Mouse (Mus musculus) hindbrain, embryonic 14.5 days (tissue): ENCODE measurements around the gene Gm8127. TPM values are rescaled to one million over a fixed set of nuclear protein-coding genes. Genes with fewer than 3 reads are reported as not detected.
"Not testable (repeated sequence)": the region's sequence is repeated elsewhere in the genome, so short reads cannot be mapped to it uniquely, and the experiment has no call there.

Experiments used
- ATAC-seq: fragments of 200-750 bp; cut with Nextera tagmentation; 2 replicates; pipeline ENCODE4 v1.8.0; 2017; ENCODE audit warnings: moderate number of reproducible peaks, mild to moderate bottlenecking, moderate TSS enrichment, moderate library complexity; ENCODE audit not compliant: low FRiP score
- DNase-seq: peaks from one replicate; pipeline ENCODE4 v3.0.0-alpha.2; 2015; ENCODE audit warnings: low spot score
- H3K27ac ChIP-seq: fragments of 300-500 bp; sonication (generic); 2 replicates; pipeline ENCODE4 v1.5.1; 2014; ENCODE audit warnings: mild to moderate bottlenecking, moderate library complexity
- H3K27me3 ChIP-seq: fragments of 300-500 bp; sonication (generic); 2 replicates; pipeline ENCODE4 v1.6.1; 2014; ENCODE audit warnings: mild to moderate bottlenecking, low read length, mixed read lengths; ENCODE audit not compliant: control insufficient read depth, insufficient read depth
- H3K36me3 ChIP-seq: fragments of 300-500 bp; sonication (generic); replicated peaks from 2 replicates; pipeline ENCODE4 v1.6.1; 2014; ENCODE audit not compliant: control insufficient read depth, insufficient read depth
- H3K4me1 ChIP-seq: fragments of 300-500 bp; sonication (generic); replicated peaks from 2 replicates; pipeline ENCODE4 v1.6.1; 2014; ENCODE audit warnings: antibody characterized with exemption, low read length, mixed read lengths; ENCODE audit not compliant: control insufficient read depth, insufficient read depth
- H3K4me2 ChIP-seq: fragments of 300-500 bp; sonication (generic); replicated peaks from 2 replicates; pipeline ENCODE4 v1.6.1; 2014; ENCODE audit warnings: mild to moderate bottlenecking, moderate library complexity
- H3K4me3 ChIP-seq: fragments of 300-500 bp; sonication (generic); replicated peaks from 2 replicates; pipeline ENCODE4 v1.5.1; 2014; ENCODE audit warnings: mild to moderate bottlenecking, low read length
- H3K9ac ChIP-seq: fragments of 300-500 bp; sonication (generic); 2 replicates; pipeline ENCODE4 v1.6.1; 2014
- H3K9me3 ChIP-seq: fragments of 300-500 bp; sonication (generic); 2 replicates; pipeline ENCODE4 v1.6.1; 2016; ENCODE audit warnings: low read length; ENCODE audit not compliant: control insufficient read depth
- WGBS: fragments of 180-500 bp; shearing (Covaris S2); extraction: QIAGEN DNeasy Blood & Tissue Kit; methylation state at CpG from one replicate; pipeline ENCODE4 v1.1.7; 2014; 5-methylcytosine and 5-hydroxymethylcytosine counted together
- polyA plus RNA-seq: library from polyadenylated mRNA; unstranded; fragments of >200 nt; fragmentation: Nextera tagmentation; extraction: Ambion mirVana; gene quantifications from 2 replicates; pipeline ENCODE4 v1.2.1, GENCODE M21; 2014

The Gm8127 gene
- not detected in 2 replicates for polyA plus RNA-seq

DNA sequence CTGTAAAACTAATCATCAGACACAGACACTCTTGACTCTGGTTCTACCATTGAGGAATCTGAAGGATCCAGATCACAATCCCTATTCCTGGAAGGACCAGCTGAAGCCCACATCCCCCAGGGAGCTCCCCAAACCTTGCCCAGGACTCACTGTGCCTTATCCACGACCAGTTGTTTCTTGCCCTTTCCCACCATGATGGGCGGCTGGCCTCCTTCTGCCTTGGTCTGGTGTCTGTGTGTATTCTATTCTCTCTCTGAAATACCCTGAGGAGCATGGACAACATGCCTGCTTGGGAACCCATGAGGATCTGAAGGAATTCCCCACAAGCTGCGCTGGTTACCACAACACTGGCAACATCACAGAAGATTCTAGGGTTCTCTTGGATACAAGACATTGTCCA, at the start of gene Gm8127:
Gm8127 (minus strand) TSS at position 330 of the 400 bp plus-strand sequence.
- ATAC-seq, H3K4me2 ChIP-seq, H3K9ac ChIP-seq, H3K27ac ChIP-seq, H3K9me3 ChIP-seq, H3K4me1 ChIP-seq, DNase-seq, H3K27me3 ChIP-seq, H3K4me3 ChIP-seq, H3K36me3 ChIP-seq: not testable (repeated sequence)
- 82% methylated on average over 3 of the region's 3 CpGs for whole genome bisulfite sequencing

- not testable (repeated sequence) for ATAC-seq, H3K27ac ChIP-seq, H3K9me3 ChIP-seq, H3K4me3 ChIP-seq, DNase-seq, H3K9ac ChIP-seq, H3K4me1 ChIP-seq, H3K4me2 ChIP-seq, H3K27me3 ChIP-seq, H3K36me3 ChIP-seq
- WGBS: 70% methylated on average over 1 of the region's 1 CpGs
These were observed 44.0 kb upstream of the Gm8127 start for GRCm38 (mm10) chr14:43337646-43338045.

DNA sequence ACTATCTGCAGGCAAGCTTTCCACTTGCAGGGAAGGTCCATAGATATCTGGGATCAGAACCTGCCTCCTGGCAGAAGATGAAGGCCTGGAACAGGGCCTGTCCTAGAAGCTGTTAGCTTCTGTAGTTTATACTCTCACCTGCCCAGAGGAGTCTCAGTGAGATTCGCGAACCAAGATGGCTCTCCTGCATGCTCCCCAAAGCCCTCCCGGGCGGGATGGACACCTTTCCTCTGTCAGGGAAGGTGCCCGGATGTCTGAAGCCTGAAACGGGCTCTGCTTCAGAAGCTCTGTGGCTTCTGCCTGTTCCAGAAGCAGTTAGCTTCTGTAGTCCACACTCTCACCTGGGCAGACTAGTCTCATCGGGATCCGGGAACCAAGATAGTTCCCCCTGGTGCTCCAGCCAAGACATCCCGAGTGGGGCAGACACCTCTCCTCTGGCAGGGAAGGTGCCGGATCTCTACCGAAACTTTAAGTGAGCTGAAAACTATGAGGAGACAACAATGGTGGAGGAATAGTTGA, 37.8 kb upstream of the Gm8127 start:
- H3K4me2 ChIP-seq, H3K27me3 ChIP-seq, DNase-seq, ATAC-seq, H3K4me3 ChIP-seq, H3K9ac ChIP-seq, H3K4me1 ChIP-seq, H3K36me3 ChIP-seq, H3K9me3 ChIP-seq, H3K27ac ChIP-seq: not testable (repeated sequence)
- 92% methylated on average over 9 of the region's 11 CpGs for WGBS

GRCm38 (mm10) chr14:43328603-43329002, 35.0 kb upstream of the Gm8127 start:
- H3K4me1 ChIP-seq, H3K4me3 ChIP-seq, H3K27me3 ChIP-seq, H3K27ac ChIP-seq, H3K9ac ChIP-seq, H3K4me2 ChIP-seq, H3K9me3 ChIP-seq, H3K36me3 ChIP-seq, DNase-seq, ATAC-seq: not testable (repeated sequence)
- WGBS: 79% methylated on average over 2 of the region's 2 CpGs

DNA sequence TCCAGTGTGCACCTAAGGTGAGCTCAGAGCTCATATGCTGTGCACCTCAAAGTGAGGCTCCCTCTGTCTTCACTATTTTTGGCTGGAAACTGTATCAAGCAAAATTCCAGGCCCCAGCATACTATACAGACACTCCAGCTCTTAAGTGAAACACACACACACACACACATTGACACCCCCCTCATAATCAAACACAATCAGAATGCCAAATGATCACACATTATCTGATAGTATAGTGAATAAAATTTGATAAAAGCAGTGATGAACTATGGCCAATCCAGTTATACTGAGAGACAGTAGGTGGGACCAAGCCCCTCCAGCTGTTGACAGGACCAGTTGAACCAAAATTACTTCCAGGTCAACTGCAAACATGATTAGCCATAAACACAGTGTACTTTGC, 25.9 kb upstream of the Gm8127 start:
- not testable (repeated sequence) for H3K9ac ChIP-seq, ATAC-seq, DNase-seq, H3K36me3 ChIP-seq, H3K4me2 ChIP-seq, H3K27ac ChIP-seq, H3K9me3 ChIP-seq, H3K4me3 ChIP-seq, H3K4me1 ChIP-seq, H3K27me3 ChIP-seq

DNA sequence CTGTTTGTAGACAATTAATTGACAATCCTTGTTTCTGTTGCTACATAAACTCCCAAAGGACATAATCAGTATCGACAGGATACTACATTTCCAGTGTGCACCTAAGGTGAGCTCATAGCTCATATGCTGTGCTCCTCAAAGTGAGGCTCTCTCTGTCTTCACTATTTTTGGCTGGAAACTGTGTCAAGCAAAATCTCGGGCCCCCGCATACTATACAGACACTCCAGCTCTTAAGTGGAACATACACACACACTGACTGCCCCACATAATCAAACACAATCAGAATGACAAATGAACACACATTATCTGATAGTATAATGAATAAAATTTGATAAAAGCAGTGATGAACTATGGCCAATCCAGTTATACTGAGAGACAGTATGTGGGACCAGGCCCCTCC, 15.0 kb downstream of the Gm8127 start:
- H3K9me3 ChIP-seq, H3K9ac ChIP-seq, H3K36me3 ChIP-seq, H3K27me3 ChIP-seq, H3K4me1 ChIP-seq, H3K27ac ChIP-seq, H3K4me3 ChIP-seq, ATAC-seq, DNase-seq, H3K4me2 ChIP-seq: not testable (repeated sequence)
- 88% methylated on average over 3 of the region's 3 CpGs for WGBS

GRCm38 (mm10) chr14:43278146-43278545, 15.5 kb downstream of the Gm8127 start:
- WGBS: 60% methylated on average over 4 of the region's 4 CpGs
- DNase-seq, H3K4me1 ChIP-seq: not testable (repeated sequence)

DNA sequence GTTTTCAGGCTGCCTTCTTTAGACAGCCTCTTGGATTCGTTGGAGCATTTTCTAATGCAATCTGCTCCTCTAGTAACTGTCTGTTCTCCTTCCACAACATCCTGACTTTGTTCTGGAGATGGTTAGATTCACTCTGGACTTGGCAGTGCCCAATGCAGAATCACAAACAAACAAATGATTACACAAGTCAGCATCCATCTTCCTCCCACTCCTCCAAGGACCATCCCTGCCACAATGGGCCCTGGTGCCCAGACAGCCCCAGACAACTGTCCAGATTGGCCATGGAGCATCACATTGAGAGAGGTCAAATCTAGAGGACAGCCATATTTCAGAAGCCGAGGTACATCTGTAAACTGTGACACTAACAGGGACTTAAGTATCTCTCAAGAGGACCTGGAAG, 16.2 kb downstream of the Gm8127 start:
- ATAC-seq, H3K4me1 ChIP-seq, H3K27ac ChIP-seq, DNase-seq, H3K36me3 ChIP-seq, H3K4me2 ChIP-seq, H3K27me3 ChIP-seq, H3K9me3 ChIP-seq, H3K9ac ChIP-seq, H3K4me3 ChIP-seq: not testable (repeated sequence)
- 67% methylated on average over 2 of the region's 2 CpGs for WGBS

More at GRCm38 (mm10) chr14:43278146-43278545, 15.5 kb downstream of the Gm8127 start:
- not testable (repeated sequence) for H3K27ac ChIP-seq, H3K4me3 ChIP-seq, H3K27me3 ChIP-seq, ATAC-seq, H3K9me3 ChIP-seq, H3K9ac ChIP-seq, H3K4me2 ChIP-seq, H3K36me3 ChIP-seq

- H3K9ac ChIP-seq, ATAC-seq, DNase-seq, H3K4me2 ChIP-seq, H3K27me3 ChIP-seq, H3K4me3 ChIP-seq, H3K27ac ChIP-seq, H3K36me3 ChIP-seq, H3K9me3 ChIP-seq, H3K4me1 ChIP-seq: not testable (repeated sequence)
- WGBS: 90% methylated on average over 1 of the region's 1 CpGs
These were observed 17.9 kb downstream of the Gm8127 start for GRCm38 (mm10) chr14:43275752-43276151.

DNA sequence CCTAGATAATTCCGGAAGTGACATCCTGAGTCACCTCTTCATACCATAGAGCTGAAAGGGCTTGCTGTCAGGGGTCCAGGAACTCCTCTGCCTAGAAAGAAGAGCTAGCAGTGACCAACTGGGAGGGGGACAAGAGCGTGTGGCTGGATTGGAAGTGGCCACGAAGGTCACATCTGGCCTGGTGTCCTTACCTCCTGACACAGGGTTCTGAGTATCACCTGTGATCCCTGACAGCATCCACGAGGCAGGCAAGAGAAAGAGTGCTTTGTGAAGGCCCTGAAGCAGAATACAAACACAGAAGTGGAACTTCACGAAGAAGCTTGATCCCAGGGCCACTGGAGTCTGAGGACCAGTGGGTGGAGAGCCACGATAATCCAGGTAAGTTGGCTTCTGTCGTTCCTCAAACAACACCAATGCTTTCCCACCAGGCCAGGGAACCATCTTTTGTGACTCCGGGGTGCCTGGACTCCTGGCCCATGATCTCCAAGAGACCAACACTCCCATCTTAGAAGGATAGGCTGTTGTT, 18.6 kb downstream of the Gm8127 start, which contains the start of gene Gm9732:
Gm9732 (plus strand) TSS at position 51 of the 526 bp plus-strand sequence.
- H3K4me2 ChIP-seq, H3K9me3 ChIP-seq, H3K27me3 ChIP-seq, H3K36me3 ChIP-seq, DNase-seq, ATAC-seq, H3K4me3 ChIP-seq, H3K9ac ChIP-seq, H3K27ac ChIP-seq, H3K4me1 ChIP-seq: not testable (repeated sequence)
- 83% methylated on average over 8 of the region's 8 CpGs for WGBS
